Mouse (Mus musculus) layer of hippocampus, adult 2 months (tissue): ENCODE measurements around the gene Alpk3. TPM values are rescaled to one million over a fixed set of nuclear protein-coding genes. Genes with fewer than 3 reads are reported as not detected.
A peak's percentile ranks its signal among the peaks of the same experiment; 100 is the strongest.

ENCODE experiments used
- DNase-seq, 2 experiments: peaks; one replicate each; pipeline ENCODE4 v3.0.0; 2022; ENCODE audit warnings: low spot score in 2 of 2
- H3K27ac ChIP-seq: fragments of 200-600 bp; 2 replicates; pipeline ENCODE4 v1.8.1; 2022
- H3K4me3 ChIP-seq: fragments of 200-600 bp; 2 replicates; pipeline ENCODE4 v1.8.1; 2022; ENCODE audit warnings: mild to moderate bottlenecking
- CTCF ChIP-seq: fragments of 200-600 bp; conservative IDR thresholded peaks from 2 replicates; pipeline ENCODE4 v1.8.1; 2022; ENCODE audit warnings: antibody characterized with exemption, mild to moderate bottlenecking, moderate library complexity
- total RNA-seq, 2 experiments: library from RNA; stranded (reverse); gene quantifications; 2 replicates each; pipeline ENCODE4 v1.2.3; 2021

Gene Alpk3
- total RNA-seq, 2 experiments from 2014 or later = 0.64 to 0.67 TPM

DNA sequence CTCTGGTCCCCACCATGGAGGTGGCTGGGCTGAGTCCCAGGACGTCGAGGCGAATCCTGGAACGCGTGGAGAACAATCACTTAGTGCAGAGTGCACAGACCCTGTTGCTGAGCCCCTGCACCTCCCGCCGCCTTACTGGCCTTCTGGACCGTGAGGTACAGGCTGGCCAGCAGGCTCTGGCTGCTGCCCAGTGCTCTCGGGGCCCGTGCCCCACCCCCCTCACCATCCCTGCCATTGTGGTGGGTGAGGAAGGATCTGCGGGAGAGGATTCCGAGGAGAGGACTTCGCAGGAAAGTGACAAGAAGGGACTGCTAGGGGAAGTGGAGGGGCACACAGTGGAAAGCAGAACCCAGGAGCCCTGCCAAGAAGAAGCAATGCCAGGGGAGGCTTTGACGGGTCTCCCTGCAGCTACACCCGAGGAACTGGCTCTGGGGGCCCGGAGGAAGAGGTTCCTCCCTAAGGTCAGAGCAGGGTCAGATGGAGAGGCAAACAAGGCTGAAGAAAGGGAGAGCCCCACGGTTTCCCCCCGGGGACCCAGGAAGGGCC is 36.1 kb downstream of the Alpk3 start:
- no peak for DNase-seq
- Histone ChIP-seq H3K4me3 (no peak overlapping the region), H3K27ac (no peak overlapping the region)
- TF ChIP-seq CTCF = no peak

DNA sequence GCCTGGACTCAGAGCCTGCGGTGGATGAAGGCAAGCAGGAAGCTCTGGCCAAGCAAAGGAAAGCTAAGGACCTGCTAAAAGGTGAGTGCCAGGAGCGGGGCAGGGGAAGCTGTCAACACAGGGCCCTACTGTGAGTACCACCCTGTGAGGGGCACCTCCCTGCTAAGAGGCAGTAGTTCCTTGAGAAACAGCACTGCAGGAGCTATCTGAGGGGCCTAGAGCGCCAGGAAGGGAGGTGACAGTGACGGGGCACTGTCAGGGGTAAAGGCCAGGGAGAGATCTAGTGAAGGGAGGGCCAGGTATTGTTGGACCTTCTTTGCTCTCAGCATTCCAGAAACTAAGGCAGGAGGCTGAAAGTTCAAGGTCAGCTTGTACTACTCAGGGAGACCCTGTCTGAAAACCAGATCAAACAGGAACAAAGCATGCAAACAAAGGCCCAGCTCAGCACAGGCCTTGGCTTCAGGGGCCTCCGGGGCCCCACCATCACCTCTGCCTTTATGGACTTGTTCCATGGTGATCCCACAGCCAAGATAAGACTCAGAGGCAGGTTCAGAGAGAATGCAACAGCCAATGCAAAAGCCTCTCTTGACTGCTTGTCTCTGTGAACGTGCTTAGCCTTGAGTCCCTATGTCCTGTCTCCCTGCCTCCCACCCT is 36.8 kb downstream of the Alpk3 start:
- Histone ChIP-seq H3K27ac (no peak overlapping the region), H3K4me3 (no peak overlapping the region)
- no peak for DNase-seq
- TF ChIP-seq CTCF = no peak

DNA sequence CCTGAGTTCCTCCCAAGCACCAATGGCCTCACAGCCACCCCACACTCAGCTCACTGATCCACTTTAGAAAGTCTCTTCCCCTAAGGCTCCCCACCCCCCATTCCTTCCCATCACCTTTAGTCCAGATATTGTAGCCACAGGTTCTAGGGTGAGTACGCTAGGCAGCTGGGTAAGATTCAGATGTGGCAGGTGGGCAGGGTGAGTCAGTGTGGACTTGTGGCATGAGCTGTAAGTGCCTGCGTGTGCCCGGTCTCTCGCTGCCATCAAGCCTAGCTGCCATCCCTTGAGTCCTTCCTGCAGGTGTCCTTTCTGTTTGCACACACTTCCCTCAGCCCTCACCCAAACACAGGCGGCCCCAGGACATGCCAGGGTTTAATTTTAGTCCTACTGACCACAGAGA is 42.9 kb downstream of the Alpk3 start:
- TF ChIP-seq CTCF = no peak
- Histone ChIP-seq H3K27ac (no peak overlapping the region), H3K4me3 (no peak overlapping the region)
- no peak for DNase-seq

DNA sequence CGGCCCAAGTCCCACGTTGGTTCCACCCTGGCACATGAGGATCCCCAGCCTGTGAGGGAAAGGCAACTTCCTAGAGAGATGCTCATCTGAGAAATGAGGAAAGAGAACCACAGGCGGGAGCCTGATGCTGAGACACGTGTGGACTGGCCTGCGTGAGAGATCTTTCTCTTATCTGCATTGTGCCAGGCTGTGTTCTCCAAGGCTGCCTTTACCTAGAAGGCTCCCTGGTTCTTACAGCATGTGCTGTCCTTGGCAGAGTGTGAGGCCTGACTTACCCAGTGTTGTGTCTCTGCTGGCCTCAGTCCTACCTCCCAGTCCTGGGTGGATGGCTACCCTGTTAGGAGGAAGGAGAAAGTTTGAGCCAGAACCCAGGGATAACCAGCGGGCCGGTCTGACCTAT is 45.5 kb downstream of the Alpk3 start:
- no peak overlapping the region for H3K27ac ChIP-seq
- H3K4me3 ChIP-seq = no peak overlapping the region
- no peak for TF ChIP-seq CTCF
- no peak for DNase-seq

DNA sequence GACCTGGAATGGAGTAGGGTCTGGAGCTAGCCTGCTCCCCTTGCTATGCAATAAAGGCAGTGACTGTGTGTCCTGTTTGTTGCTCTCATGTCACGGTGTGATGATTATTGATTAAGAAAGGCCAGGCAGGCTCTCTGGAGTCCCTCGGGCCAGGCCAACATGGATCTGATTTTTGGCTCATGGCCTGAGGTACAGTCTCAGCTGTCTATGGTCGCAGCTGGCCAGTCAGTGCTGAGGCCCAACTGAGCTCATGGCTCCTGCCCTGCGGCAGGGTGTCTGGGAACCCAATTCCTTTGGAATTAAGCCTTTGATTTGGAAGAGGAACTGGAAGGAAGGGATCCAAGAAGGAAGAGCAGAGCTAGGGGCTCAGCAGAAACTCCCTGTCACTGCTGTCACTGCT is 48.1 kb downstream of the Alpk3 start:
- no peak for TF ChIP-seq CTCF
- H3K4me3 ChIP-seq = no peak overlapping the region
- H3K27ac ChIP-seq = no peak overlapping the region
- DNase-seq = no peak

DNA sequence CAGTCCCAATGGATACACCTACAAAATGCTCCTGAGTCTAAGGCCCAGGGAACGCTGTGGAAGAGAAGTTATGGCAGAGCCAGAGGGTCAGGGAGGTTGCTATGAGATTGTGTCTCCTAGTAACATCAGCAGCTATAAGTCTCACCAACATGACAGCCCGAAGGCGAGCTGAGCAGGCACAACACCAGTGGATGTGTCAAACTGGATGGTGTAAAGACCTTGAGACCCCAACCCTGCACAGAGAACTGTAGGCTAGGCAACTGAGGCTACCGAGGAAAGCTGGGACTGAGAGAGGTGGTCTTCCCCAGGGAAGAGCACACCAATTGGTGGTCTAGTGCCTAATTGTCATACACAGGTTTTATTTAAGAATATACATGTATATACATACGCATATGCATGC is 50.8 kb downstream of the Alpk3 start:
- no peak overlapping the region for H3K27ac ChIP-seq
- no peak for TF ChIP-seq CTCF

DNA sequence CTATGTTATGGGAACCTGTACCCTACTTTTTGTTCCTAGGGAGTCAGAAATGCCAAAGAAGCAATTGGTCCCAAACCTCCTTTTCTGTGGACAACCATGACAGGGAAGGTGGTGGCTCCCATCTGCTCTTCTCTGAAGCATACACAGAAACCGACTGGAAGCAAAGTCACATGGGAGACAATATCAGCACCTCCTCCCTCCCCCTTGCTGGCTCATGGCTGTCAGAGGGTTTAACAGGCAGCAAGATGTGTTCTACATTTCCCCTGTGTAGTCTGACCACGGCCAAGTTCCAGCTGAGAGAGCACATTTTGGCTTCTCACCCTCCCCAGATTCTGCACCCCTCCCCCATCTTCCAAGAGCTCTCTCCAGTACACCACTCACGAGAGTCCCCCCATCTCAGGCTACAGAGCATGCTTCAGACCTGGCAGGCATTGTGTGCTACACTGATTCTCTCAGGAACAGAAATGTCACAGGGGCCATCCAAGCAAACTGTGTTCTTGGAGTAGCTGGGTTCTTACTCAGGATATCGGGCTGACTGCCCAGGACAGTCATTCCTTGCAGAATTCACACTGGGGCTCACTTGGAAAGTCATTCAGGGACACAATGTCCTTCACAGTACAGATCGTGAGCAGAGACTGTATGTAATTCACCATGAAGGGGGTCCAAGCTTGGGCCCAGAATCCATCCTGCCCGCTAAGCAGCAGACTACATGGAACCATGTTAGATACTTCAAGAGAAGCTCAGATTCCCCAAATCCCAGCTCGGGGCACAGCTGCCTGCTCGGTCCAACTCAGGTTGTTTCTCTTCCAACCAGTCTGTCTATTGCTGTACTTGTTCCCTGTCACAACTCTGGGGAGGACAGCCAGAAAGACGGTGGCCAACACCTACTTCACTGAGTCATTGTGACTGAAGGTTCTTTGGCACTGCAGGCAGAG is 52.6 kb downstream of the Alpk3 start:
- Histone ChIP-seq H3K27ac (peak overlapping the region; percentile 28; the same call in 1 of the 2 replicates), H3K4me3 (no peak overlapping the region)
- no peak for DNase-seq
- TF ChIP-seq CTCF = no peak

More for the DNA sequence above, 50.8 kb downstream of the Alpk3 start:
- no peak overlapping the region for H3K4me3 ChIP-seq
- no peak for DNase-seq

DNA sequence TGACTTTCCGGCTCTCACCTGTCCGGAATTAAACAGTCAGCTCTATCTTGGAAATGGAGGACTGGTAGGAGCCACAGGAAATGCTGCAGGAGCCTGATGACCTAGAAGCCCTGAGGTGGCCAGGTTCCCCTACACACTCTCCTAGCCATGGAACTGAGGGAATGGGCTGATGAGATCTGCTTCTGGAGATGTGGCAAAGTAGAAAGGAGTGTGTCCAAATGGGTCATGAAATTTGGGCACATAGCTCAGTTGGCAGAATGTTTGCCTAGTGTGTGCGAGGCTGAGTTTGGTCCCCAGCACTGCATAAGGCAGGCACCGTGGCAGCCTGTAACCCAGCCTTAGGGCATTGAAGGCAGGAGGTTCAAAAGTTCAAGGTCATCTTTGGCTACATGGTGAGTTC is 53.4 kb downstream of the Alpk3 start:
- TF ChIP-seq CTCF = no peak
- H3K4me3 ChIP-seq = no peak overlapping the region

DNA sequence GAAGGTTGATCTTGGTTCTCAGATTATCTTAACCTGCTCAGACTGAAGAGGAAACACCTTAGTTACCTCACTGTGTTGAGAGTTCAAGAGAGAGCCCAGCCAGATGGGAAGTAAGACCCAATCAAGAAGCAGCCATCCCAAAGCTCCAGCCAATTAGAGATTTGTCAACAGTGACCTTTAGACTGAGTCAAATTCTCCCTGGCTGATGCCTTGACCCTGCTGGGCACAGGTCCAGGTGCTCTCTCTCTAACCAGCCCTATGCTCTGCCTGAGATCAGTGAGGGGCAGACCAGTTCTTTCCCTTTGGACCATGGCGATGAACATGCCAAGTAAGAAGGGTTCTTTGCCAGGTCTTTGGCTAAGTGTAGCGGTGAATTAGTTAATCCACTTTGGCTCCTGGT is 54.3 kb downstream of the Alpk3 start:
- H3K4me3 ChIP-seq = no peak overlapping the region
- no peak for TF ChIP-seq CTCF
- H3K27ac ChIP-seq = no peak overlapping the region
- no peak for DNase-seq

More for the DNA sequence above, 53.4 kb downstream of the Alpk3 start:
- no peak for DNase-seq
- H3K27ac ChIP-seq = no peak overlapping the region

DNA sequence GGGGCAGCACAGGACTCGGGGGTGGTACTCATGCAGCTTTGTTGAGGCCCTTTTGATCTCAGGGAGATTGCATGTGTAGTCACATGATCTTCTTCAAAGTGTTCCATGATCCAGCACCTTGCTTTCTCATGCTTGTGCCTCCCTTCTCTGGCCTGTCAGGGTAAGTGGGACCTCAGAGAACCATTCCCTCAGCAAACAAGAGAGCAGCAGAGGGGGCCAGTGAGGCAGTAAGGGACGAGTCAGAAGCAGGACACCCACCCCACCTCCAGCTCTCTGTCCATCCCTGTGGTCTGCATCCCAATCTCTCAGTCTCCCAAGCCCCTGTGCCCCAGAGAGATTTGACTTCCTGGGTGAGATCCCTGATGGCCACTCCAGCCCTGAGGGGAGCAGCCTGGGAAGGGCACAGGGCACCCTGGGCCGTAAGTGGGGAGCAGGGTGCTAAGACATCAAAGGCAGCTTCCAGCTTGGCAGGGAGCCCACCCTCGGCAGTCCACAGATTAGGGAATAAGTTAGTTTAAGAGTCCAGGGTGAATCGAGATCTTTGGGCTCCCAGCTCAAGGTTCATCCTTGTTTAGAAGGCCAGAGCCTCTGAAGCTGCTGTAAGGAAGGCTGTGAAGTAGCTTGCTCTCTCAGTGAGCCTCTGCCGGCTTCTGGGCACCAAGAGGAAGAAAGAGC is 55.4 kb downstream of the Alpk3 start:
- TF ChIP-seq CTCF = peak; percentile 43
- Histone ChIP-seq H3K4me3 (no peak overlapping the region), H3K27ac (no peak overlapping the region)
- no peak for DNase-seq

DNA sequence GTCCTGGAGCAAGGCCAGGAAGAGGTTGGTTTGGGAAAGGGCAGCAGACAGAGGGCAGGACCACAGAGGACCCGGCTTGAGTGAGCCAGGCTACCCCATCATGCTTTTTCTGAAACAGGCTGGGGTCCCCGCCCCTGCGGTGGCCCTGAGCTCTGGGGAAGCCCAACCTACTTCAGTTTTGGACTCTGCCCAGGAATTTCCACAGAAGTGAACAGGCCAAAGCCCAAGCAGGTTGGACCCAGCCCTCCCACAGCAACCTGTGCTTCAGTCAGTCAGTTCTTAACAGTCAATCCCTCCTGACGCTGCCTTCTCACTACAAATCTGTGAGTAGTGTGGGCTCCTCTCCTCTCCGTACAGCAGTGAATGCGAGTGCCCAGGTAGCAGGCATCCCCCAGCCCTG is 57.2 kb downstream of the Alpk3 start, which contains the start of gene Slc28a1:
Gene Slc28a1, plus strand, starts transcription at position 245 of the 400 bp plus-strand sequence.
- DNase-seq = no peak
- Histone ChIP-seq H3K4me3 (no peak within 1 kb of the TSS), H3K27ac (no peak within 1 kb of the TSS)

DNA sequence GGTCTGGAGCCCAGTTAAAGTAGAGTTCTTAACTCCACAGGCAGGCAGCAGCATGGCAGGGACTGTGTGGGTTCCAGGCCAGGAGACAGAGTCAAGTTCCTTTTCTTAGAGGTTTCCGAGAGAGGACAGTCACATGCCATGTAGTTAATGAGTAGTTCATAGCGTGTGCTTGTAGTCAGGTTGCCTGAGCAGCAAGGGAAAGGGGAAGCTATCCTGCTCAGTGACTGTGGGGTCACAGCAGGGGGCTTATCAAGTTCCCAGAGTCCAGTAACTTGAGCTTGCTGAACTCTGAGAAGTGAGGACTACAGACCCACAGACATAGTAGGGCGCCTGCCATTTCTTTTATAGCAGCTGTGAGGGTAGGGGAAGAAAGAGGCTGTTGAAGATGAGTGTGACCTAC is 63.7 kb downstream of the Alpk3 start:
- TF ChIP-seq CTCF = no peak

More for the DNA sequence above, 57.2 kb downstream of the Alpk3 start, which contains the start of gene Slc28a1:
- no peak for TF ChIP-seq CTCF

DNA sequence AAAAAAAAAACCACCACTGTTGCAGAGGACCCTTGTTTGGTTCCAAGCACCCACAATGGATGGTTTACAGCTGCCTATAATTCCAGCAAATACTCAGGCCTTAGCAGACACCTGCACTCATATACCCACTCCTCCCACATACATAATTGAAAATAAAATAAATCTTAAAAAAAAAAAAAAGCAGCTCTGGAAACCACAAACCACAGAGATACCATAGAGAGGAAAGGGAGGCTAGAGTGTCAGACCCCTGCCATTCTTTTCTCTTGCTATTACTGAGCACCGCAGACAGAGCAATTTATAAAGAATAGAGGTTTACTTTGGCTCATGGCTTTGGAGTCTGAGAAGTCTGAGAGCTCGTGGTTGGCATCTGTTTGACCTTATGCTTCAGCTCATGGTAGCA is 65.4 kb downstream of the Alpk3 start:
- no peak for DNase-seq
- no peak overlapping the region for H3K4me3 ChIP-seq
- H3K27ac ChIP-seq = no peak overlapping the region
- TF ChIP-seq CTCF = no peak

More for the DNA sequence above, 63.7 kb downstream of the Alpk3 start:
- no peak overlapping the region for H3K27ac ChIP-seq
- H3K4me3 ChIP-seq = no peak overlapping the region
- no peak for DNase-seq
